Mouse (Mus musculus) spleen, adult 2 months (tissue): ENCODE data around the gene Rps21. TPM values are rescaled to one million over a fixed set of nuclear protein-coding genes. Genes with fewer than 3 reads are reported as not detected.

Experiments
- DNase-seq, 2 experiments: peaks; one replicate each; pipeline versions ENCODE4 v3.0.0 to v3.0.0-alpha.2; 2012 to 2021; ENCODE audit warnings: low spot score in 2 of 2, low read depth in 1 of 2
- H3K27ac ChIP-seq: fragments of 200-500 bp; 2 replicates; pipeline ENCODE4 v1.5.1; 2012; ENCODE audit warnings: low read length, inconsistent platforms; ENCODE audit not compliant: insufficient read depth
- H3K27me3 ChIP-seq: fragments of 200-500 bp; 2 replicates; pipeline ENCODE4 v1.6.1; 2012; ENCODE audit warnings: mild to moderate bottlenecking, moderate library complexity, low read length, inconsistent platforms; ENCODE audit not compliant: control insufficient read depth, insufficient read depth
- H3K36me3 ChIP-seq: fragments of 200-500 bp; 2 replicates; pipeline ENCODE4 v1.6.1; 2012; ENCODE audit warnings: mild to moderate bottlenecking, low read length, inconsistent platforms; ENCODE audit not compliant: control insufficient read depth, insufficient read depth
- H3K4me1 ChIP-seq: fragments of 200-500 bp; 2 replicates; pipeline ENCODE4 v1.6.1; 2011; ENCODE audit warnings: inconsistent platforms; ENCODE audit not compliant: control insufficient read depth, insufficient read depth, insufficient read length
- H3K4me3 ChIP-seq: fragments of 200-500 bp; 2 replicates; pipeline ENCODE4 v1.5.1; 2011; ENCODE audit warnings: mild to moderate bottlenecking, inconsistent platforms; ENCODE audit not compliant: insufficient read depth, insufficient read length; ENCODE audit errors: extremely low read depth
- CTCF ChIP-seq: fragments of 200-500 bp; IDR thresholded peaks from 2 replicates; pipeline ENCODE4 v1.5.1; 2011; ENCODE audit warnings: mild to moderate bottlenecking, inconsistent platforms; ENCODE audit not compliant: insufficient read depth, insufficient read length, insufficient replicate concordance; ENCODE audit errors: extremely low read depth
- POLR2A ChIP-seq: fragments of 200-500 bp; IDR thresholded peaks from 2 replicates; pipeline ENCODE4 v1.6.1; 2011; ENCODE audit warnings: low read depth, low read length, inconsistent platforms
- WGBS: fragments of 180-500 bp; shearing (Covaris S2); methylation state at CpG from one replicate; pipeline ENCODE4 v1.1.7; 2018; 5-methylcytosine and 5-hydroxymethylcytosine counted together
- polyA plus RNA-seq: library from polyadenylated mRNA; depleted of rRNA; stranded (reverse); fragments of >200 nt; gene quantifications from 2 replicates; pipeline ENCODE4 v1.2.3, GENCODE M21; 2012

Rps21 gene
- polyA plus RNA-seq, 1 experiment: 2,793 TPM

- Histone ChIP-seq H3K4me1 (no peaks in the 10 kb centered on the region), H3K36me3 (no peaks in the 10 kb centered on the region), H3K27me3 (no peaks in the 10 kb centered on the region), H3K27ac (no peak overlapping the region), H3K4me3 (no peak overlapping the region)
- no peak for DNase-seq
- no peak for TF ChIP-seq POLR2A
- TF ChIP-seq CTCF: no peak
- WGBS: 32% methylated on average over 5 of the region's 5 CpGs
These were observed 40.3 kb upstream of the Rps21 start for GRCm38 (mm10) chr2:180216921-180217320.

- no peaks in the 10 kb centered on the region for H3K4me1 ChIP-seq
- no peak overlapping the region for H3K4me3 ChIP-seq
- TF ChIP-seq POLR2A (no peak), CTCF (no peak)
- H3K27ac ChIP-seq: no peak overlapping the region
- no peaks in the 10 kb centered on the region for H3K36me3 ChIP-seq
- DNase-seq: no peak
- no peaks in the 10 kb centered on the region for H3K27me3 ChIP-seq
- 89% methylated on average over 8 of the region's 8 CpGs for WGBS
These were observed 39.6 kb upstream of the Rps21 start for GRCm38 (mm10) chr2:180217587-180217986.

GRCm38 (mm10) chr2:180218241-180218640 lies 38.9 kb upstream of the Rps21 start:
- WGBS: 67% methylated on average over 3 of the region's 3 CpGs
- Histone ChIP-seq H3K27ac (no peak overlapping the region), H3K27me3 (no peaks in the 10 kb centered on the region), H3K4me1 (no peaks in the 10 kb centered on the region), H3K4me3 (no peak overlapping the region), H3K36me3 (no peaks in the 10 kb centered on the region)
- TF ChIP-seq POLR2A (no peak), CTCF (no peak)
- no peak for DNase-seq

- no peaks in the 10 kb centered on the region for H3K36me3 ChIP-seq
- DNase-seq: no peak
- no peaks in the 10 kb centered on the region for H3K27me3 ChIP-seq
- WGBS: 74% methylated on average over 5 of the region's 5 CpGs
- no peak for TF ChIP-seq POLR2A
- TF ChIP-seq CTCF: no peak
- H3K4me3 ChIP-seq: no peak overlapping the region
- no peaks in the 10 kb centered on the region for H3K4me1 ChIP-seq
- no peak overlapping the region for H3K27ac ChIP-seq
These were observed 38.5 kb upstream of the Rps21 start for GRCm38 (mm10) chr2:180218677-180219076.

- WGBS: 84% methylated on average over 15 of the region's 15 CpGs
- TF ChIP-seq CTCF: no peak
- TF ChIP-seq POLR2A: no peak
- H3K4me1 ChIP-seq: no peaks in the 10 kb centered on the region
- H3K36me3 ChIP-seq: no peaks in the 10 kb centered on the region
- H3K4me3 ChIP-seq: no peak overlapping the region
- DNase-seq: no peak
- no peak overlapping the region for H3K27ac ChIP-seq
- no peaks in the 10 kb centered on the region for H3K27me3 ChIP-seq
These were observed 37.8 kb upstream of the Rps21 start for GRCm38 (mm10) chr2:180219145-180219943.

- WGBS: 82% methylated on average over 9 of the region's 9 CpGs
- H3K4me1 ChIP-seq: no peaks in the 10 kb centered on the region
- H3K4me3 ChIP-seq: no peak overlapping the region
- peaks cover 3% of the 10 kb centered on the region for H3K27me3 ChIP-seq
- TF ChIP-seq CTCF: no peak
- TF ChIP-seq POLR2A: no peak
- no peak overlapping the region for H3K27ac ChIP-seq
- H3K36me3 ChIP-seq: no peaks in the 10 kb centered on the region
- DNase-seq: no peak
These were observed 37.0 kb upstream of the Rps21 start for GRCm38 (mm10) chr2:180220165-180220564.

GRCm38 (mm10) chr2:180221051-180221450 lies 36.1 kb upstream of the Rps21 start:
- Histone ChIP-seq H3K4me3 (no peak overlapping the region), H3K4me1 (peaks cover 5% of the 10 kb centered on the region; the same call in 1 of the 2 replicates), H3K27me3 (peaks cover 10% of the 10 kb centered on the region), H3K27ac (no peak overlapping the region), H3K36me3 (no peaks in the 10 kb centered on the region)
- WGBS: 92% methylated on average over 9 of the region's 9 CpGs
- TF ChIP-seq CTCF: no peak
- no peak for DNase-seq
